Mouse (Mus musculus) embryonic fibroblast, embryonic 13.5 days (primary cell): ENCODE measurements around the gene Ucp2.

Source experiments
- CTCF ChIP-seq: IDR thresholded peaks from 2 replicates; pipeline ENCODE4 v1.5.1; 2011; ENCODE audit warnings: mild to moderate bottlenecking, control low read depth, low read length, moderate library complexity, borderline replicate concordance; ENCODE audit not compliant: insufficient read depth
- POLR2A ChIP-seq: IDR thresholded peaks from 2 replicates; pipeline ENCODE4 v1.6.1; 2011; ENCODE audit warnings: low read depth, mild to moderate bottlenecking, control low read depth, low read length, moderate library complexity

DNA sequence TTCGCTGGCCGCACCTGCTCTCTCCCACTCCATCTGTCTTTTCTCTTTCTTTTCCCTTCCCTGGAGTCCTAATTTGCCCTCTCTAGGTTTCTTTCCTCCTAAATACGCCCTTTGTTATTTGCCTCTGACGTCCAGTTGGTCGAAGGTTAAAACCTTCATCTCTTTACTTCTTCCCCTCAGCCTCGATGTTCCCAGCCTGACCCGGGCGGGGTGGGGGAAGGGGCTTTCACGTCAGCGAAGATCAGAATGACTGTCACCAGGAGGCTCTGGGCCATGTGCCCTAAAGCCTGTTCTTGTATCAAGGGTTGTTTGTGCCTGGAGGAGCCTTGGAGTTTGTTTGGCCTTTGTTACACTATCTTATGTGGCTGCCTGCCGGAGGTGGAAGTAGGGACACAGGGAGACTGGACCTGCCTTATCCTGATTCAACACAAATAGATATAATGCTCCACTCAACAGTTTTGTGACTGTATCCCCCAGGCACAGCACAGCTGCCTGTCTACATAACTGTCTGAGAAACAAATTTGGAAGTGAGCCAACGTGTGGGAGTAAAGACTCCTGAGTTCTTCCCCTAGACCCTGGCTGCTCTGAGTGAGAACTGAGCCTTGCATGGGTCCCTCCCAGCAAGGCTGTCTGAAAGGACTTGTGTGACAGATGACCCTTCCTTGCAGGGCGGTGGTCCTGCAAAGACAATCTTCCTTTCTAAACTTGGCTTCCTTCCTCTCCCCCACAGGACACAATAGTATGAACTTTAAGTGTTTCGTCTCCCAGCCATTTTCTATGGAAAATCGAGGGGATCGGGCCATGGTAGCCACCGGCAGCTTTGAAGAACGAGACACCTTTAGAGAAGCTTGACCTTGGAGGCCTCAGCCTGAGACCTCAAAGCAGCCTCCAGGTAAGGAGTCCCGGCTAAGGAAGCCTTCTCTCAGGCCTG lies 612 bp downstream of the Ucp2 start:
- no peak for TF ChIP-seq CTCF
- no peak for TF ChIP-seq POLR2A
